Mouse (Mus musculus) embryo, embryonic 11.5 days (tissue): ENCODE data around the gene Spata45.
"Not testable (repeated sequence)": the region's sequence is repeated elsewhere in the genome, so short reads cannot be mapped to it uniquely, and the experiment has no call there.

Experiments
- DNase-seq: peaks from one replicate; pipeline ENCODE4 v3.0.0-alpha.2; 2012; ENCODE audit warnings: low read depth, low spot score

The Spata45 gene

DNA sequence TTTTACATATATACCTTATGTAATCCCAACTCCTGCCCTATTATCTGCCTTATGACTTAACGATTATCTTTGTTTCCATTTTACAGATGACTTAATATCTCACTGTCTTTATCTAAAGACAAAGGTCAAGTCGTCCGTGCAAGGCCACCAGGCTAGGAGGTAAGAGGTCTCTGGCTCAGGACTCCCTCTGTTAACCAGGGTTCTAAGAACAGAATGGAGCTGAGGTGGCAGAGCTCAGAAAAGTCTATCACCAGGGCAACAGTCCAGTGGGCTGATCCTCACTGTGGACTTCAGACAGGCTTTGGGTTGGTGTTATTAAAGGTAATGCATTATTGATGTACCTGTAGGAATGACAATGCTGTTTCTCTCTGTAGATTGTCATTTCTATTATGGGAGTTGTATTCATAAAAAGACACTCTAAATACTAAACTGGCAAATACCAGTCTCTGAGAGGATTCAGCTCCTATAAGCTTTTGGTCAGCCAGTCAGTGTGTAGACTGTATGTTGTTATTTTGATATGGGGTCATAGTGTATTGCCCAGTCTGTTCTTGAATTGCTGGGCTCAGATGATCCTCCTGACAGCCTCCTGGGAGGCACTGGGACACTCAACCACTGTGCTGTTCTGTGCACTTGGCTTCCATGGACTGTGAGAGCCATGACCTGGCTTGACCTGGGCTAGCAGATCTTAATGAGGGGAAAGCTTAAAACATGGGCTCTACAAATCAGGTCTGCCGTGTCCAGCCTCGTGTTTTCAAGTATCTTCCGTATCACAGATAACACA, at the start of gene Spata45:
Spata45 (plus strand) TSS at position 86 of the 781 bp plus-strand sequence.
- DNase-seq, result no peak

DNA sequence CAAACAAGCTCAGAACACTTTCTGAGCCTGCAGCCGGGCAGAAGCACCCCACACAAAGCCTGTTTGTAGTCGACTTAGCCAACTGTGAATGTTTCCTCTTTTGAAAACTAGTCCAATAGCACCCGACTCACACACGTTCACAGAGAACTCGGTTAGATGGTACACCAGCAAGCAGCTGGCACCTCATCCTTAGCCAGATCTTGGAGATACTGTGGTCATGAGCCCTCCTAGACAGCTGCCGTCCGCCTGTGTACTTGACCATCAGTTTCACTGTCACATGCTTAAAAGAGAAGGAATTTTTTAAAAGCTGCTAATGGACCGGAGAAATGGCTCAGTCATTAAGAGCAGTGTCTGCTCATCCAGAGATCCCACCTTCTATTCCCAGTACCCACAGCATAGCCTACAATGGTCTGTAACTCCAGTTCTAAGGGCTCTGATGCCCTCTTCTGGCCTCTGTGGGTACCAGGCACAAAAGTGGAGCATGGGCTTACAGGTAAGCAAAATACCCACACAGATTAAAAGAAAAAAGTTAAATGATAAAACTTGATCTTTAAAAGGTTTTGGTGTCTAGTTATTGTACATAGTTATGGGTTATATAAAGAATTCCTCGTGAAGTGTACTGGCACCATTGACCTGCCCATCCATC, 46.9 kb upstream of the Spata45 start:
- no peak for DNase-seq

- no peak for DNase-seq
Observed at GRCm38 (mm10) chr1:190995548-190995947, 40.9 kb upstream of the Spata45 start.

DNA sequence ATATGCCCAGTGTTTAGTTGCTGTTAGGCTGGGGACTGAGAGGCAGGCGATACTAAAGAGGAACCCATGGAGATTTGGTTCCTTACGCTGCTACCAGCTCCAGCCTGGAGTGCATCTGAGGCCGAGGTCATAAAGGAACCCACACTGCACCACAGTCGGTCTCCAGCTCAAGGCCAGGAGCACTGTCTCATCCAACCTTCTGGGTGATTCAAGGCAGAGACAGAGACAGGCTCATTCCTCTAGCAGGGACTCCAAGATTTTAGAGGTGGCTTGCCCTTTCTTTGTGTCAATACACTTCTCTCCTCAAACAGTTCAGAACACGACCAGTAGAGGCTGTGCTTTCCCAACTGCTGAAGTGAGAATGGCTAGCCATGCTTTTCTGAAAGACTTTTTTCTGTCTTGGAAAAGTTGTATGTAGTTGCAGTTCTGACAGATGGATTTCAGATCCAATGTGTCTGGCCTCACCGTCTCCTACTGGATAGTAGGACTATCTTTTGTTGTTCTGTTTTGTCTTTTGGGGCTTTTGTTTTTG, 40.0 kb upstream of the Spata45 start:
- no peak for DNase-seq

GRCm38 (mm10) chr1:190998027-190998426, 38.4 kb upstream of the Spata45 start:
- no peak for DNase-seq

GRCm38 (mm10) chr1:191000686-191001085, 35.8 kb upstream of the Spata45 start:
- DNase-seq, result no peak

DNA sequence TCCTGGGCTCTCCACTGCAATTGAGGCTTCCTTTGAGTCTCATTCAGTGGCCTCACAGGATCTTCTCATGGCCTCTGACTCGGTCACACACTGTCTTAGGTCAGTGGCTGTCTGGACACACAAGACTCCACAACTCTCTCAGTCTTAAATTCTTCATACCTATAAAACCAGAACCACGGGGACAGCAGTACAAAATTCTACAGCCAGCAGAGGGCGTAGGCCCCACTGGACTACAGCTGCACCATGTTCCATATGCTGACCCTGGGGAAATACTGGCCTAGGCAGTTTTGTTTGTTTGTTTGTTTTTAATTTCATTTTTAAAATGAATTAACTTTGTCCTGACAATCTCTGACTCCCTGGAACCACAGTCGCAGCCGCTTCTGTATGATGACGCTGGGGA, 34.2 kb upstream of the Spata45 start:
- no peak for DNase-seq

- no peak for DNase-seq
Observed at GRCm38 (mm10) chr1:191008707-191009106, 27.7 kb upstream of the Spata45 start.

DNA sequence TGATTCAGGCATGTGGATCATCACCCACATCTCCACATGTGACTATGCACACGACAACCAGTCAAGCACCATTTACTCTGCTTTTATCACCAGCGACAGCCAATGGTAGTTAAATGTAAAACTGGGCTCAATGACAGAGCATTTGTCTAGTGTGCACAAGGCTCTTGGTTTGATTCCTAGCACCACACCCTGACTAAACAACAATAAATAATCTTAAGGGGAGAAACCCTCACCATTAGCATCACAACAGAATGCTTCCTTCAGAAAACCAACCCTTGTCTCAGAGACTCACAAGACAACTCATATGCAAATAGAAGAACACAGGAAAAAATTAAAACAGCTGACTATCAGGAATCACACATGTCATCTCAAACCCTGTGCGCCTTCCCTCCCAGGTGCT, 22.2 kb upstream of the Spata45 start:
- DNase-seq, result no peak

- no peak for DNase-seq
Observed at GRCm38 (mm10) chr1:191019803-191020202, 16.6 kb upstream of the Spata45 start.

DNA sequence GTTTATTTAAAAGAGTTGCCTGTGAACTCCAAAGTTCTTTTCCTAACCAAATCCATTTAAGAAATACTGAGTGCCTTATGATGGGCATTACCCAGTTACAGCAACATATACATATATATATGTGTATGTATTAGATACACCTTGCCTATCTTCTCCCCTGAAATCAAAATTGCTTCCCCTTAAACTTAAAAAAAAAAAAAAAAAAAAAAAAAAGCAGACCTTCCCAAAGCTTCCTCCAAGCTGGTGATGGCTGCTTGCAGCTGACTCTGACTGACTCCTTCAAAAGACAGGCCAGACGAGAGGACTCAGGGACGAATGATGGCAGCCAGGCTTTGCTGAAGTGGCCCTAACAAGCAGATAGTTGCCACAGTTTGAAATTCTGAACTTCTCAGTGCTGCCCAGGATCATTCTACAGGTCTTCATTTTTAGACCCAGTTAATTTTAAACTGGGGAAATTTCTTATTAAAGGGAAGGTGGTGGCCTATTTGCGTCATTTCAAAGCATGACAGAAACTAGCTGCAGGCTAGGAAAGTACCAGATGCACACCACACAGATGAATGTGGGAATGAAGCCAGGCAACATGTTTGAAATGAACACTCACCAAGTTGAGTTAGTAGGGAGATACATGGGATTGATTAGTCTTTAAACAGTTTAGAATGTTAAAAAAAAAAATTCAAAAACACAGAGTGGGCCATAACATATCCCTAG, 16.1 kb upstream of the Spata45 start:
- no peak for DNase-seq

GRCm38 (mm10) chr1:191021016-191021415, 15.4 kb upstream of the Spata45 start:
- no peak for DNase-seq

DNA sequence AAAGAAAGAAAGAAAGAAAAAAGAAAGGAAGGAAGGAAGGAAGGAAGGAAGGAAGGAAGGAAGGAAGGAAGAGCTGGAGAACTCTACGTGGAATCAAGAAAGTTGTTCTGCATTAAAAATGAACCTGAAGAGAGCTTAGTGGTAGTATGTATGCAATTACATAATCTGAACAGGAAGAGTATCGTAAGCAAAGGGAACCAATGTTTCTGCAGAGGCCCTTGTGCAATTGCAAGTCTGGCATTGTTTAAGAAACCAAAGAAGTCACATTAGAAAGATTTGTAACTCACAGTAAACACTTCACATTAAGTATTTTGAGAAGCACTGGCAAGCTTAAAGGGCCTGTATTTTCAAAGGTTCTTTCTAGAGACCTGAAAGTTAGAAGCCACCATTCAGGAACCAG, 13.3 kb upstream of the Spata45 start:
- no peak for DNase-seq

DNA sequence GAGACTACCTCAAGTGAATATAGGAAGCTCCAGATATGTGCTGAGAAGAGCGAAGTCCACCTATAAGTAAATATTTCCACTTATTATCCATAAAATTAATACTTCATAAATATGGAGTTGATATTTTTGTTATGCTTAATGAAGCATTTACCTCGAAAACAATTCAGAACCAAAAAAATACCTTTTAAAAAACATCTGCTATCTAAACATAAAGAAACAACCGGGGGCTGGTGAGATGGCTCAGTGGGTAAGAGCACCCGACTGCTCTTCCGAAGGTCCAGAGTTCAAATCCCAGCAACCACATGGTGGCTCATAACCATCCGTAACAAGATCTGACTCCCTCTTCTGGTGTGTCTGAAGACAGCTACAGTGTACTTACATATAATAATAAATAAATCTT, 12.6 kb upstream of the Spata45 start:
- DNase-seq, result not testable (repeated sequence)

- DNase-seq, result peak; percentile 19
Observed at GRCm38 (mm10) chr1:191025016-191026012, 11.1 kb upstream of the Spata45 start.

- DNase-seq, result peak; percentile 99
Observed at GRCm38 (mm10) chr1:191026021-191026713, 10.3 kb upstream of the Spata45 start, which contains the start of gene Flvcr1. Gene Flvcr1 (minus strand): TSS chr1:191026158.

DNA sequence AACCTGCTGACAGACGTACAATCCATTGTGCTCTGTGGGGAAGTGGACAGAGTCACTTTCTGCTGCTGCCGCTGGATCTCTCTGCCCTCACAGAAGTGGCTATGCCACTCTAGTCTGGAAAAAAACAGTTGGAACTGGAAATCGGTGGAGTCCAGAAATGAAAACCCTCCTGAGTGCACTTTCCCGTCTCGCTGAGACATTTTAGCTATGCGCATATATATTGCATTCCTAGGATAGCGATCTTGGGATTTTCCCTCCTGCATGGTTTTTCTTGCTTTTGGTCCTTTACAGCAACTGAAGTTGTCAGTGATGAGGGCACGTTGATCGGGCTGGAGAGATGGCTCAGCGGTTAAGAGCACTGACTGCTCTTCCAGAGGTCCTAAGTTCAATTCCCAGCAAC, 6.3 kb upstream of the Spata45 start:
- no peak for DNase-seq

- DNase-seq, result not testable (repeated sequence)
Observed at GRCm38 (mm10) chr1:191030922-191031425, 5.5 kb upstream of the Spata45 start.

- no peak for DNase-seq
Observed at GRCm38 (mm10) chr1:191035649-191036048, 790 bp upstream of the Spata45 start.

- DNase-seq, result no peak
Observed at GRCm38 (mm10) chr1:191037999-191038398, 1.6 kb downstream of the Spata45 start.
